Mouse (Mus musculus) retina, postnatal 1 day (tissue): ENCODE results near the gene Ccdc134.

Source experiments
- DNase-seq: peaks from one replicate; pipeline ENCODE4 v3.0.0-alpha.2; 2012

Ccdc134 gene

DNA sequence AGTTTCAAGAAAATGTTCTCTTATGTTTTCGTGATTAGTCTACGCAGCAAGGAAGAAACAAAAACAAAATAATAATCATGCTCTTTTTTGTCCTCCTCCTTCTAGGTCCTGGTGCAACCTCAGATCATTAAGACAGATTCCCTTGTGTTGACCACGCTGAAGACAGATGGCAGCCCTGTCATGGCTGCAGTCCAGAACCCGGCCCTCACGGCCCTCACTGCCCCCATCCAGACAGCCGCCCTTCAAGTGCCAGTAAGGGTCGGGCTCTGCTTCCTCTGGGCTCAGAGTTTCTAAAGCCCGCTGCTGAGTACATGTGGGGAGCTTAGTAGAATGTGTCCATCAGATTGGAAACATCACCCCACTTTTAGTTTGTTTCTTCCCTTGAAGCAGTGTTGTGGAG, 44.9 kb downstream of the Ccdc134 start:
- no peak for DNase-seq

DNA sequence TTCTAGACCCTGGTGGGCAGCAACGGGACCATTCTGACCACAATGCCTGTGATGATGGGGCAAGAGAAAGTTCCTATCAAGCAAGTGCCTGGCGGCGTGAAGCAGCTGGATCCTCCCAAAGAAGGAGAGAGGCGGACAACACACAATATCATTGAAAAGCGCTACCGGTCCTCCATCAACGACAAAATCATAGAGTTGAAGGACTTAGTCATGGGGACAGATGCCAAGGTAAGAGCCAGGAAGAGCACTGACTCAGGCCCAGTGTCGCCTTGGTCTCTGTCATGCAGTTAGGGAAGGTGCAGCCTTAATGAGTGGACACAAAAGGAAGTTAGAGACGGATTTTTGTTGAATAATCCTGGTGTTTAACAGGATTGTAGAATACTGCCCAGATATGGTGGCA, 47.4 kb downstream of the Ccdc134 start:
- no peak for DNase-seq

DNA sequence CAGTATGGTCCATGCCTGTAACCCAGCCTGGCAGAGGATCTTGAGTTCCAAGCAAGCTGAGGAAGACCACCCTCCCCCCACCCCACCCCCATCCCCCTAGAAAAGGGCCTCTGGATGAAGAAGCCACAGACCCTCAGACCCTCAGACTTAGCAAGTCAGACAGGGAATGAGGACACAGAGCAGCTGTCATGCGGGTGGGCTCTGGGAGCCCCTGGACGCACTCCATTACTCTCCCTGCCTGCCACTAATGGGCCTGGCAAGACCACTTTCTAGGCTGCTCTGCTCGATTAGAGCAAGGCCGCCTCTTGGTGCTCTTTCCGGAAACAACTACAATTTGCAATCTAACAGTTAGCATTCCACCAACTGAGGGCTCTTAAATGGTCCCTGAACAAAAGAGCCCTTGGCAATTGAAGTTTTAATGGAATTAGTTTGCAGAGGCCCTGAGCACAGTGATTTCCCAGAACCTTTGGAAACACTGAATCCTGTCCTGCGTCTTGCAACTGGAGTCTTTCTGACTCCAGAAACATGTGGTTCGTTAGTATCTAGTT, 50.1 kb downstream of the Ccdc134 start:
- no peak for DNase-seq

DNA sequence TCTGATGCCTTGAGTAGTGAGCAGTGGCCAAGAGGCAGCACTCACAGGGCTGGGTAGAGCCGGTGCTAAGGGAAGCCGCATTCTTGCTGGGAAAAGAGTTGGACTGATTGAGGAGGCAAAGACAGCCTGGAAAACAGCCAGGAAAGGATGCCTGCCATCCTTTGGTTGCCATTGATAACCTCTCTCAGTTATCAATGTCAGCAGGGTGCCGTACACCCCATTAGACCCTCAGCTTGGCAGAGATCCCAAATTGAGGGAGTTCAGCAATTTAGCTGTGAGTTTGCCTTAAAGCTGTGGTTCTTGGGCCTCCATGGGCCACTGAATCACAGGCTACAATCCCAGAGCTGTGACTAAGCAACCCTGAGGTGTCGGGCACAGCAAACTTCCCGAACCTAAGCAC, 53.4 kb downstream of the Ccdc134 start:
- DNase-seq = no peak

DNA sequence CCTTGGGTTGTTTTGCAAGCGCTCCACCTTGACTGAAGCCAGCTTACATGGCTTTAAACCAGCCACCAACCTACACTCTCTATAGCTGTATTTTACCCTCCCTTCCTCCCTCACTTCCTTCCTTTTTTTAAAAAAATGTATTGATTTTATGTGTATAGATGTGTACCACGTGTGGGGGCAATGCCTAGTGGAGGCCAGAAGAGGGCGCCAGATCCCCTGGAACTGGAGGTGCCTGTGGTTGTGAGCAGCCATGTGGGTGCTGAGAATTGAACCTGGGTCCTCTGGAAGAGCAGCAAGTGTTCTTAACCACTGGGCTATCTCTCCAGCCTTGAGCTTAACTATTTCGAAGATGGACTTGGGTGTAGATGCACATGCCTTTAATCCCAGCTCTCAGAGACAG, 54.6 kb downstream of the Ccdc134 start:
- no peak for DNase-seq

DNA sequence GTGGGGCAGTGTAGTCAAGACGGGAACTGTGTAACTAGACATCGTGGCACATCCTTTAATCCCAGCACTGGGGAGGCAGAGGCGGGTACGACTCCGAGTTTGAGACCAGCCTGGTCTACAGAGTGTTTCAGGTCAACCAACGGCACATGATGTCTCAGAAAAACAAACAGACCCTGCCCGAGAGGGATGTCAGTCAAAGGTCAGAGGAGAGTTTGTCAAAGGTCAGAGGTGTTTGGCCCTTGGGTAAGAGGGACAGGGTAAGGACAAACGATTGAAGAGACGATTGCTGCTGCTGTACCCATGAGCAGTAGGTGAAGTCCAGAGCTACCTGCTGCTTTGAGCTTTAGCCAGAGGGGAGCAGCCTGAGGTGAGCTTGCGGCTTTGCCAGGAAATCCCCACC, 55.9 kb downstream of the Ccdc134 start:
- DNase-seq = no peak

DNA sequence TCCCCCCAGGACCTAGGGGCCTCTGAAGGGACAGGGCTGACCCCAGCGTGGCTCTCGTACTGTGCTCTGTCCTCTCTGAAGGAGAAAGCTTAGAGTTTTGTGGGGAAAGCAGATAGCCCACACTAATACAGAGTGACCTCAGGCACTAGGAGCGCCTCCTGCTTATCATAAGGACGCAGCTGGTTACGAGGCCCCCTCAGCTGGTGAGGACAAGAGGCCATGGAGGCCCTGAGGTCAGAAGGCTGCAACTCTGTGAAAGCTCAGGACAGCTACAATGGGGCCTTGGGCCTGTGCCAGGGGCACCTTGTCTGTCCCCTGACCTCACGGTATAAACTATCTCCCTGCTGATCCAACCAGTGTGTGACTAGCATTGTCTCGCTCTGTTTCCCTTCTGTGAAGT, 56.5 kb downstream of the Ccdc134 start:
- no peak for DNase-seq

DNA sequence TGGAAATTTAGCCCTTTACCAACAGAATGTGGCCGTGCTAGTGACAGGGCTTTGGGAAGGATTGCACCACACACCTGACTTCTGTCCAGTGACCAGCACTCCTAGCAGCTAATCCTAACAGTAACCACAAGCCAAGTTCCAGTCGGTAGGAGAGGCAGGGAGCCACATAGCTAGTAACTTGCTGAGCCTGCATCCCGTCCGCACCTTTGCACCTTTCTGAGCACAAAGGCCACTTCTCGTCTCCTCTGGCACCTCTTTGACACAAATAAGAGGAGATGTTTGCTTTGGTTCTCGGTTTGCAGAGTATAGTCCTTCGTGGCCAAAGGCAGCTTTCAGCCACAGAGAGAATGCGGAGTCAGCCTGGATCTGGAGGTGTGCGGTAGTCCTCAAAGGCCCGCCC, 56.9 kb downstream of the Ccdc134 start:
- no peak for DNase-seq

DNA sequence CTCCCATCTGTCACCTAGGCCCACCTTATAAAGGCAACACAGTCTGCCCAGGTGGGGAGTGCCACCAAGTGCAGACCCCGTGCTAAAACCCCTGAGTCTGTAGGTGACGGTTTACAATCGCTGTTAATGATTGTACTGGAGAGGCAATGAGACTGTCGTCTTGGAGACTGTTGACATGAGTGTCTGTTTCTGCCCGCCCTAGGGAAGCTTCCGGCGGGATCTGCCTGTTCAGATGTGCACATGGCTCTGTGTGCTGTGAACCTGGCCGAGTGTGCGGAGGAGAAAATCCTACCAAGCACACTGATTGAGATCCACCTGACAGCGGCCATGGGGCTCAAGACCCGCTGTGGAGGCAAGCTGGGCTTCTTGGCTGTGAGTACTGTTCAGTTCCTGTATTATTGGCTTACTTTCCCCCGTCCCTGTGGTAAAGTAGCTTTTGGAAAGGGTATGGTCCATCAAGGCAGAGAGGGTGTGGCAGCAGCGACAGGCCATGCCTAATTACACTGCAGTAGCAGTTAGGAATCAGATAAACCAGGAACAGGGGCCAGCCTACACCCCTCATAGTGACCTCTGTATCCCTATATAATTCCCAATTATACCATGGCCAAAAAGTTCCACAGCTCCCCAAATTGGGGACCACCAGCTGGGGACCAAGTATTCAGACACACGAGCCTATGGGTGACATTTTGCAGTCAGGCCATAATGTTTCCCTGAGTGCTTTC, 57.5 kb downstream of the Ccdc134 start:
- no peak for DNase-seq

DNA sequence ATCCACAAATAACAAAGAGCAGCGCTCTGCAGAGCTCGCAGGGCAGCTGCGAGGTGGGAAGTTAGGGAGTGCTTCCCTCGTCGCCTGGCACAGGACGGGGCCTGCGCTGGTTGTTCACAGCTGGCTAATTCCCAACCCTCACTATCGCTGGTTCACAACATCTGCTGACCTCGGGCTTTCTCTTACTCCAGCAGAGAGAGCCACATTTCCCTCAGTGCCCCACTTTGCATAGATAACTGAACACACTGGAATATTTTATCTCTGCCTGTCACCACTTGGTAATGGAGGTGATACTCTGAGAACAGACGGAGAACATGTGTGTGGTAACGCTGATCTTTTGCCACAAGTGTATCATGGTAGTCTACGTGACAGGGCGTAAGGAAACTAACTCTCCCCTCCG, 58.4 kb downstream of the Ccdc134 start:
- DNase-seq = no peak

DNA sequence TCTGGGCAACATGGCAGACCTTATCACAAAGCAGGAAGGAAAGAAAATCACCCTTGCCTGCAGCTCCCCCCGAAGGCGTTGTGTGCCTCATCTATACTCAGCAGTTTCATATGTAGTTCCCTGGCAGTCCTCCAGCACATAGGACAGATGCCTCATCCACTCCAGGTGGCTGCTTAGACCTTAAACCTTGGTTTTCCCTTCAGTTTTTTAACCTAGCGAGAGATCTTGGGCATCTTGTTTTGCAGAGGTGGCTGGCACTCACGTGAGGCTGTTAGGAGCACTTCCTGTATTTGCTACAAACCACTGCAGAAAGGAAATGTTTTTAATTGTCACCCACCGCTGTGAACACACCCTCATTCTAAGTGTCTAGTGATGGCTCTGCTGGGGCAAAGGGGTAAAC, 59.2 kb downstream of the Ccdc134 start:
- DNase-seq = no peak

DNA sequence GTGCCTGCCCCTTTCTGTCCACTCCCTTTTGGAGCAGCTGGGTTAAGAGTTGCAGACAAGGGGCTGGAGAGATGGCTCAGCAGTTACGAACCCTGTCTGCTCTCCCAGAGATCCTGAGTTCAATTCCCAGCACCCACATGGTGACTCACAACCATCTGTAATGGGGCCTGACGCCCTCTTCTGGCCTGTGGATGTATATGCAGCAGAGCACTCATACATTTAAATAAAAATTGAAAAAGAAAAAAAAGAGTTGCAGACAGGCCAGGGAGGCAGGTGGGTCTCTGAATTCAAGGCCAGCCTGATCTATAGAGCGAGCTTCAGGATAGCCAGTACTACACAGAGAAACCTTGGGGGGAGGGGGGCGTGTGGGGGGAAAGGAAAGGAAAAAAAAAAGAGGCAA, 59.7 kb downstream of the Ccdc134 start:
- no peak for DNase-seq

DNA sequence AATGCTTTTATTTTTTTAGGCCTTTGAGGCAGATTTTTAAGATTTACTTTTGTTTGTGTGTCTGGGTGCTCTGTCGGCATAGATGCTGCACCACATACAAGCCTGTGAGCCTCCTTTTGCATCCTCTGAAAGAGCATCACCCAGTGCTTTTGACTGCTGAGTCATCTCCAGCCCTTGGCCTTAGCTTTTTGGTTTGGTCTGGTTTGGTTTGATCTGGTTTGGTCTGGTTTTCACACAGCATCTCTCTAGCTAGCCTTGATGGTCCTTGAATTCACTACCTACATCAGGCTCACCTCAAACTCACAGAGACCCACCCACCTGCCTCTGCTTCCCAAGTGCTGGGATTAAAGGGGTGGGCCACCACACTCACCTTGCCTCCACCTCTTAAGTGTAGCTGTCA, 60.2 kb downstream of the Ccdc134 start:
- no peak for DNase-seq

DNA sequence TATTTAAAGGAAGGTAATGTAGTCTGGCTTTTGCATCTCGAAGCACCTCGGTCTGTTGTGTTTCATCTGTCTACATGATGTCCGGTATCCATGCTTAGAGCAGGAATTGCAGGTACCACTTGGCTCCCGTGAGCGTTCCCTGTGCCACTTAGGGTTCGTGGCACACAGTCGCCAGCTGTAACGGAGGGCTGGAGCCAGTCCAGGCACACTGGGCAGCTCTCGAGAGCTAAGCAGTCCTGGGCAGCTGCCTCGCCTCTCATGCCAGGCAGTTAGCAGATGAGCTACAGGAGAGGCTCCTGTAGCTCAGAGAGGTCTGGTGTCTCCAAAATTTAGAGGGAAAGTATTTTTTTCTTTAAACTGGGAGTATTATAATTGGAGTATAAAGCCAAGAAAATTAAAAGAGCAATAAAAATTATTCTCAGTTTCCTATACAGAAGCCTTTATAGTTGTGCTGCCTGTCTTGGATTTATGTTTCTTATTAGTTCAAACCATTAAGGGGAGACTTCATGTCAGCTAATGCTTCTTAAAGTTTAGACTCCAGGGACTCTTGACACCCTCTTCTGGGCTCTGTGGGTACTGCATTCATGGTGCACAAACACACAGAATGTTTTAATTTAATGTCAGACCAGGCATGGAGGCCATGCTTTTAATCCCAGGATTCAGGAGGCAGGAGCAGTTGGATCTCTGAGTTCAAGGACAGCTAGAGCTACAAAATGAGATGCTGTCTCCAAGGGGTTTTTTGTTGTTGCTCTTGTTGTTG, 60.9 kb downstream of the Ccdc134 start:
- DNase-seq = peak; percentile 60
